Mouse (Mus musculus) CH12.LX (cell line): ENCODE data around the gene Psmb1. TPM values are rescaled to one million over a fixed set of nuclear protein-coding genes. Genes with fewer than 3 reads are reported as not detected.

ENCODE experiments used
- DNase-seq: peaks from one replicate; pipeline ENCODE4 v3.0.0-alpha.2; 2013; ENCODE audit errors: extremely low read depth
- H3K27ac ChIP-seq: 2 replicates; pipeline ENCODE4 v1.5.1; 2012; ENCODE audit warnings: low read depth, mild to moderate bottlenecking, control low read depth, moderate library complexity; ENCODE audit not compliant: insufficient read depth
- H3K27me3 ChIP-seq: replicated peaks from 2 replicates; pipeline ENCODE3; 2012; ENCODE audit warnings: inconsistent platforms
- H3K36me3 ChIP-seq, 2 experiments: replicated peaks in 1 of 2; 2 replicates each; pipeline versions ENCODE3 to v1.6.1; 2012; ENCODE audit warnings: inconsistent platforms in 1 of 2, low read length in 1 of 2, mild to moderate bottlenecking in 1 of 2, mixed read lengths in 1 of 2, moderate library complexity in 1 of 2; ENCODE audit not compliant: control insufficient read depth in 1 of 2, insufficient read depth in 1 of 2
- H3K4me1 ChIP-seq, 2 experiments: 2 replicates each; pipeline ENCODE4 v1.6.1; 2012; ENCODE audit warnings: inconsistent platforms in 1 of 2, moderate library complexity in 1 of 2; ENCODE audit not compliant: insufficient read depth in 2 of 2, control insufficient read depth in 1 of 2
- H3K4me2 ChIP-seq: 2 replicates; pipeline ENCODE4 v1.6.1; 2012; ENCODE audit warnings: low read depth, mild to moderate bottlenecking, control low read depth; ENCODE audit not compliant: poor library complexity, insufficient read depth, severe bottlenecking
- H3K4me3 ChIP-seq, 3 experiments: fragments of 150-350 bp in 1 of 3; sonication (generic) in 1 of 3; replicated peaks in 1 of 3; 2 replicates each; pipeline versions ENCODE3 to v1.5.1; 2011 to 2012; ENCODE audit warnings: low read depth in 2 of 3, low read length in 2 of 3, mild to moderate bottlenecking in 2 of 3, moderate library complexity in 2 of 3, control low read depth in 1 of 3, improper control_type of control experiment in 1 of 3, inconsistent platforms in 1 of 3, mixed read lengths in 1 of 3; ENCODE audit not compliant: poor library complexity in 1 of 3
- H3K79me2 ChIP-seq: replicated peaks from 2 replicates; pipeline ENCODE4 v1.6.1; 2012; ENCODE audit warnings: mild to moderate bottlenecking, moderate library complexity; ENCODE audit not compliant: control insufficient read depth, poor library complexity, insufficient read depth, severe bottlenecking; ENCODE audit errors: extremely low read depth
- H3K9ac ChIP-seq: 2 replicates; pipeline ENCODE4 v1.6.1; 2012; ENCODE audit warnings: low read depth, mild to moderate bottlenecking, control low read depth, moderate library complexity; ENCODE audit not compliant: insufficient read depth
- H3K9me3 ChIP-seq: replicated peaks from 2 replicates; pipeline ENCODE3; 2012; ENCODE audit warnings: low read length, inconsistent platforms, mixed read lengths
- BHLHE40 ChIP-seq: IDR thresholded peaks from 2 replicates; pipeline ENCODE4 v1.6.1; 2011; ENCODE audit warnings: mild to moderate bottlenecking, low read depth, low read length, improper control_type of control experiment
- CHD1 ChIP-seq: IDR thresholded peaks from 2 replicates; pipeline ENCODE4 v1.6.1; 2012; ENCODE audit warnings: low read depth, low read length, improper control_type of control experiment, inconsistent platforms
- CHD2 ChIP-seq: IDR thresholded peaks from 2 replicates; pipeline ENCODE4 v1.6.1; 2011; ENCODE audit warnings: low read length, improper control_type of control experiment
- CTCF ChIP-seq, 2 experiments: IDR thresholded peaks in 1 of 2; conservative IDR thresholded peaks in 1 of 2; 2 replicates each; pipeline ENCODE4 v1.5.1; 2011 to 2012; ENCODE audit warnings: low read depth in 2 of 2, low read length in 2 of 2, improper control_type of control experiment in 1 of 2, inconsistent platforms in 1 of 2, mild to moderate bottlenecking in 1 of 2, moderate library complexity in 1 of 2
- E2F4 ChIP-seq: IDR thresholded peaks from 2 replicates; pipeline ENCODE4 v1.6.1; 2011; ENCODE audit warnings: low read depth, low read length, improper control_type of control experiment; ENCODE audit not compliant: insufficient replicate concordance
- ELF1 ChIP-seq: IDR thresholded peaks from 2 replicates; pipeline ENCODE4 v1.6.1; 2014; ENCODE audit warnings: low read depth, mild to moderate bottlenecking, inconsistent platforms, low read length, improper control_type of control experiment
- EP300 ChIP-seq: IDR thresholded peaks from 2 replicates; pipeline ENCODE4 v1.6.1; 2011; ENCODE audit warnings: low read length, improper control_type of control experiment
- GABPA ChIP-seq: IDR thresholded peaks from 2 replicates; pipeline ENCODE4 v1.6.1; 2012; ENCODE audit warnings: low read depth, low read length, improper control_type of control experiment, inconsistent platforms; ENCODE audit not compliant: insufficient replicate concordance
- HCFC1 ChIP-seq: IDR thresholded peaks from 2 replicates; pipeline ENCODE4 v1.6.1; 2012; ENCODE audit warnings: low read depth, mild to moderate bottlenecking, inconsistent platforms, low read length, improper control_type of control experiment
- JUN ChIP-seq: IDR thresholded peaks from 2 replicates; pipeline ENCODE4 v1.6.1; 2011; ENCODE audit warnings: low read depth, mild to moderate bottlenecking, low read length, improper control_type of control experiment, moderate library complexity; ENCODE audit not compliant: insufficient read depth
- JUND ChIP-seq: conservative IDR thresholded peaks from 2 replicates; pipeline ENCODE4 v1.6.1; 2011; ENCODE audit warnings: low read depth, low read length, improper control_type of control experiment
- KAT2A ChIP-seq: IDR thresholded peaks from 2 replicates; pipeline ENCODE4 v1.6.1; 2012; ENCODE audit warnings: low read length, improper control_type of control experiment, inconsistent platforms; ENCODE audit not compliant: insufficient replicate concordance
- MAFK ChIP-seq: IDR thresholded peaks from 2 replicates; pipeline ENCODE4 v1.6.1; 2011; ENCODE audit warnings: low read length, improper control_type of control experiment; ENCODE audit not compliant: insufficient replicate concordance
- MAX ChIP-seq: IDR thresholded peaks from 2 replicates; pipeline ENCODE4 v1.6.1; 2011; ENCODE audit warnings: low read length, improper control_type of control experiment
- MEF2A ChIP-seq: IDR thresholded peaks from 2 replicates; pipeline ENCODE4 v1.6.1; 2014; ENCODE audit warnings: low read depth, mild to moderate bottlenecking, inconsistent platforms, low read length, improper control_type of control experiment, borderline replicate concordance
- MXI1 ChIP-seq: IDR thresholded peaks from 2 replicates; pipeline ENCODE4 v1.6.1; 2011; ENCODE audit warnings: mild to moderate bottlenecking, low read depth, low read length, improper control_type of control experiment
- MYC ChIP-seq: IDR thresholded peaks from 2 replicates; pipeline ENCODE4 v1.6.1; 2011; ENCODE audit warnings: low read depth, mild to moderate bottlenecking, improper control_type of control experiment, low read length
- NELFE ChIP-seq: IDR thresholded peaks from 2 replicates; pipeline ENCODE4 v1.6.1; 2011; ENCODE audit warnings: low read depth, low read length, improper control_type of control experiment
- NRF1 ChIP-seq: IDR thresholded peaks from 2 replicates; pipeline ENCODE4 v1.6.1; 2014; ENCODE audit warnings: low read depth, mild to moderate bottlenecking, inconsistent platforms, low read length, improper control_type of control experiment, moderate library complexity
- POLR2A ChIP-seq: IDR thresholded peaks from 2 replicates; pipeline ENCODE4 v1.6.1; 2011; ENCODE audit warnings: low read depth, mild to moderate bottlenecking, improper control_type of control experiment, low read length
- POLR2AphosphoS2 ChIP-seq: IDR thresholded peaks from 2 replicates; pipeline ENCODE4 v1.6.1; 2011; ENCODE audit warnings: low read depth, low read length, improper control_type of control experiment
- RAD21 ChIP-seq: IDR thresholded peaks from 2 replicates; pipeline ENCODE4 v1.6.1; 2011; ENCODE audit warnings: low read depth, mild to moderate bottlenecking, low read length, improper control_type of control experiment, moderate library complexity
- RCOR1 ChIP-seq: conservative IDR thresholded peaks from 2 replicates; pipeline ENCODE4 v1.6.1; 2012; ENCODE audit warnings: low read depth, mild to moderate bottlenecking, inconsistent platforms, low read length, improper control_type of control experiment
- SIN3A ChIP-seq: IDR thresholded peaks from 2 replicates; pipeline ENCODE4 v1.6.1; 2012; ENCODE audit warnings: low read length, improper control_type of control experiment, inconsistent platforms
- SMC3 ChIP-seq: IDR thresholded peaks from 2 replicates; pipeline ENCODE4 v1.6.1; 2011; ENCODE audit warnings: low read depth, low read length, improper control_type of control experiment
- TBP ChIP-seq: conservative IDR thresholded peaks from 2 replicates; pipeline ENCODE4 v1.6.1; 2011; ENCODE audit warnings: low read depth, low read length, improper control_type of control experiment
- TCF12 ChIP-seq: IDR thresholded peaks from 2 replicates; pipeline ENCODE4 v1.6.1; 2014; ENCODE audit warnings: low read depth, mild to moderate bottlenecking, inconsistent platforms, low read length, improper control_type of control experiment
- UBTF ChIP-seq: IDR thresholded peaks from 2 replicates; pipeline ENCODE4 v1.6.1; 2012; ENCODE audit warnings: low read depth, mild to moderate bottlenecking, inconsistent platforms, low read length, improper control_type of control experiment, moderate library complexity
- USF1 ChIP-seq: IDR thresholded peaks from 2 replicates; pipeline ENCODE4 v1.6.1; 2014; ENCODE audit warnings: low read depth, mild to moderate bottlenecking, inconsistent platforms, low read length, improper control_type of control experiment
- USF2 ChIP-seq: conservative IDR thresholded peaks from 2 replicates; pipeline ENCODE4 v1.6.1; 2011; ENCODE audit warnings: low read depth, low read length, improper control_type of control experiment
- ZC3H11A ChIP-seq: IDR thresholded peaks from 2 replicates; pipeline ENCODE4 v1.6.1; 2012; ENCODE audit warnings: low read depth, mild to moderate bottlenecking, inconsistent platforms, low read length, improper control_type of control experiment
- ZKSCAN1 ChIP-seq: IDR thresholded peaks from 2 replicates; pipeline ENCODE4 v1.6.1; 2012; ENCODE audit warnings: low read depth, inconsistent platforms, low read length, improper control_type of control experiment, borderline replicate concordance
- ZMIZ1 ChIP-seq: IDR thresholded peaks from 2 replicates; pipeline ENCODE4 v1.6.1; 2012; ENCODE audit warnings: low read depth, mild to moderate bottlenecking, inconsistent platforms, low read length, improper control_type of control experiment
- dilution Hi-C: fragments of 300-500 bp; cut with MboI; formaldehyde crosslinking; loops from 2 replicates; pipeline ENCODE4 v1.14.3; 2020; ENCODE audit warnings: low sequenced_read_pairs; ENCODE audit not compliant: extremely low pct_unique_long_range_greater_than_20kb, extremely low pct_ligation_motif_present
- in situ Hi-C: fragments of 300-500 bp; cut with MboI; formaldehyde crosslinking; loops from 3 replicates; pipeline ENCODE4 v1.14.3; 2019; ENCODE audit warnings: low sequenced_read_pairs, low pct_ligation_motif_present, low pct_unique_long_range_greater_than_20kb, mixed read lengths
- polyA plus RNA-seq: library from polyadenylated mRNA; unstranded; fragments of >175 nt; gene quantifications from 2 replicates; pipeline ENCODE4 v1.2.1, GENCODE M21; 2012; ENCODE audit warnings: low read depth; ENCODE audit not compliant: insufficient read length
- total RNA-seq, 2 experiments: library from RNA; depleted of rRNA; stranded (reverse); fragments of 300-350 nt in 1 of 2; fragments of >200 nt in 1 of 2; gene quantifications; 2 replicates each; pipeline ENCODE4 v1.2.3; 2012 to 2014

Psmb1 gene
- total and polyA plus RNA-seq, 3 experiments = 186 to 416 (median 212) TPM

- Histone ChIP-seq H3K9ac (peak within 1 kb of the TSS; percentile 70), H3K27me3 (no peaks in the 10 kb centered on the region)
- no peak for TF ChIP-seq RCOR1
- TF ChIP-seq TBP = peak; percentile 93
- TF ChIP-seq CHD2 = no peak
- TF ChIP-seq ZMIZ1 = peak; percentile 83; the same call in 1 of the 2 replicates
- TF ChIP-seq ZC3H11A = no peak
- no peak for TF ChIP-seq EP300
- peak; percentile 96 for TF ChIP-seq NELFE
- no peak for TF ChIP-seq JUND
- no peak for TF ChIP-seq GABPA
- no peak for TF ChIP-seq JUN
- peak; percentile 86; the same call in 1 of the 2 replicates for TF ChIP-seq POLR2AphosphoS2
- peak; percentile 94 for TF ChIP-seq MAX
- TF ChIP-seq MYC = peak; percentile 68
- TF ChIP-seq USF1 = peak; percentile 91
- peak; percentile 75 for TF ChIP-seq HCFC1
- TF ChIP-seq MAFK = no peak
- peak; percentile 67; the same call in 1 of the 2 replicates for TF ChIP-seq UBTF
- TF ChIP-seq CTCF (conservative IDR thresholded peaks at IDR 0.05 in 1 of 2, IDR thresholded peaks at IDR 0.05 in 1 of 2; ENCODE audit: low read depth in 2 of 2, low read length in 2 of 2) = no peak
- TF ChIP-seq MXI1 = peak; percentile 91
- TF ChIP-seq CHD1 = 0 out of 2 replicates have a peak, but pooled peaks have one; percentile 61
- peak; percentile 92 for TF ChIP-seq TCF12
- TF ChIP-seq MEF2A = 0 out of 2 replicates have a peak, but pooled peaks have one; percentile 42
- TF ChIP-seq ELF1 = peak; percentile 89
- no peak for TF ChIP-seq KAT2A
- TF ChIP-seq E2F4 = 0 out of 2 replicates have a peak, but pooled peaks have one; percentile 20
- peak; percentile 85 for TF ChIP-seq USF2
- peak; percentile 65 for TF ChIP-seq NRF1
- TF ChIP-seq ZKSCAN1 = no peak
- no peak for TF ChIP-seq SMC3
- no peak for TF ChIP-seq RAD21
- peak; percentile 82 for TF ChIP-seq SIN3A
- peak; percentile 93 for TF ChIP-seq BHLHE40
- peak; percentile 98 for TF ChIP-seq POLR2A
- TF ChIP-seq, all 38 proteins: peak for 20
- DNase-seq = peak; percentile 96
- Histone ChIP-seq H3K79me2 (peaks cover 24% of the 10 kb centered on the region), H3K9me3 (no peaks in the 10 kb centered on the region), H3K4me1 (peaks cover 4 to 39% of the 10 kb centered on the region in 2 experiments; a peak in 3 of 4 replicates), H3K4me2 (peak within 1 kb of the TSS; percentile 90), H3K27ac (peak within 1 kb of the TSS; percentile 22; the same call in 1 of the 2 replicates), H3K36me3 (peaks cover 17 to 38% of the 10 kb centered on the region in 2 experiments), H3K4me3 (peak within 1 kb of the TSS; percentile 82 to 89 (median 88))
- dilution Hi-C loops = no loop called here
- in situ Hi-C loops = loop anchor here (25.0 kb wide), 1 partner anchor 185 kb away; the partner anchor contains the start of gene Chd1
Measured at GRCm38 (mm10) chr17:15526986-15527810, 27.6 kb upstream of the Psmb1 start, which contains the start of gene Pdcd2. Gene Pdcd2 (minus strand): TSS chr17:15527301.
